Mouse (Mus musculus) E14TG2a.4 (cell line): ENCODE data around the gene Rpf2.

Source experiments
- H3K27me3 ChIP-seq: 2 replicates; pipeline ENCODE4 v1.6.1; 2014; ENCODE audit warnings: low read length, control low read depth; ENCODE audit not compliant: insufficient read depth
- H3K36me3 ChIP-seq: 2 replicates; pipeline ENCODE4 v1.6.1; 2014; ENCODE audit warnings: low read length, control low read depth; ENCODE audit not compliant: insufficient read depth
- H3K4me1 ChIP-seq: replicated peaks from 2 replicates; pipeline ENCODE4 v1.6.1; 2014; ENCODE audit warnings: low read depth, low read length, control low read depth
- H3K4me3 ChIP-seq: replicated peaks from 2 replicates; pipeline ENCODE4 v1.5.1; 2014; ENCODE audit warnings: mild to moderate bottlenecking, low read length
- H3K9me3 ChIP-seq: 2 replicates; pipeline ENCODE4 v1.6.1; 2014; ENCODE audit warnings: low read length, control low read depth
- CTCF ChIP-seq: conservative IDR thresholded peaks from 2 replicates; pipeline ENCODE4 v1.5.1; 2014; ENCODE audit warnings: low read length
- NANOG ChIP-seq: IDR thresholded peaks from 2 replicates; pipeline ENCODE4 v1.6.1; 2014; ENCODE audit warnings: borderline replicate concordance, low read length, mixed read lengths
- POU5F1 ChIP-seq: IDR thresholded peaks from 2 replicates; pipeline ENCODE4 v1.6.1; 2014; ENCODE audit warnings: low read length, borderline replicate concordance

Rpf2 gene

GRCm38 (mm10) chr10:40246374-40247165 lies at the start of gene Rpf2:
TSS of gene Rpf2 (minus strand) at chr10:40247036.
- H3K27me3 ChIP-seq = no peaks in the 10 kb centered on the region
- H3K4me1 ChIP-seq = peaks cover 41% of the 10 kb centered on the region
- peaks cover 81% of the 10 kb centered on the region for H3K36me3 ChIP-seq
- H3K4me3 ChIP-seq = peak within 1 kb of the TSS; percentile 97
- TF ChIP-seq POU5F1 (no peak), NANOG (no peak), CTCF (no peak)
- no peaks in the 10 kb centered on the region for H3K9me3 ChIP-seq

GRCm38 (mm10) chr10:40292640-40293039 lies 45.8 kb upstream of the Rpf2 start:
- Histone ChIP-seq H3K4me1 (peaks cover 55% of the 10 kb centered on the region), H3K36me3 (peaks cover 85% of the 10 kb centered on the region), H3K4me3 (no peak overlapping the region), H3K27me3 (no peaks in the 10 kb centered on the region), H3K9me3 (no peaks in the 10 kb centered on the region)
- TF ChIP-seq POU5F1 (no peak), CTCF (no peak), NANOG (no peak)

- TF ChIP-seq POU5F1 = no peak
- TF ChIP-seq NANOG = no peak
- TF ChIP-seq CTCF = no peak
Observed at GRCm38 (mm10) chr10:40286767-40287166, 39.9 kb upstream of the Rpf2 start.

DNA sequence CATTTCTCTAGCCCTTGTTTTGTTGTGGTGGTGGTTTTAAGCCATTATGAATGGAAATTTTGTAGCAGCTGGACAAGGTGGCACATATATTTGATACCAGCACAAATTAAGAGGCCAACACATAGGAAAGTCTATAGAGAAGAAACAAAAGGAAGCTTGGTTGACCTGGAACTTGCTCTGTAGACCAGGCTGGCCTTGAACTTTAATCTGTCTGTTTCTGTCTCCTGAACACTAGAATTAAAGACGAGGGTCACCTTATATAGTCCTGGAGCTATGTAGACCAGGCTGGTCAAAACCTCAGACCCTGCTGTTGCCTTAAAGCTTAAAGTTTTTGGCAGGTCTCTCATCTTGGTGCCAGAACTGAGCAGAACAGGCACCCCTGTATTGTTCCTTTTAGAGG lies 38.7 kb upstream of the Rpf2 start:
- no peak overlapping the region for H3K4me3 ChIP-seq
- no peak for TF ChIP-seq POU5F1
- TF ChIP-seq CTCF = no peak
- no peak for TF ChIP-seq NANOG
- H3K27me3 ChIP-seq = no peaks in the 10 kb centered on the region

More at GRCm38 (mm10) chr10:40286767-40287166, 39.9 kb upstream of the Rpf2 start:
- H3K9me3 ChIP-seq = no peaks in the 10 kb centered on the region
- H3K4me3 ChIP-seq = no peak overlapping the region
- peaks cover 26% of the 10 kb centered on the region for H3K4me1 ChIP-seq
- no peaks in the 10 kb centered on the region for H3K27me3 ChIP-seq
- peaks cover 49% of the 10 kb centered on the region for H3K36me3 ChIP-seq

GRCm38 (mm10) chr10:40284997-40285396 lies 38.2 kb upstream of the Rpf2 start:
- H3K4me1 ChIP-seq = peaks cover 26% of the 10 kb centered on the region
- peaks cover 31% of the 10 kb centered on the region for H3K36me3 ChIP-seq
- H3K27me3 ChIP-seq = no peaks in the 10 kb centered on the region
- no peaks in the 10 kb centered on the region for H3K9me3 ChIP-seq
- TF ChIP-seq CTCF (no peak), NANOG (no peak), POU5F1 (no peak)
- no peak overlapping the region for H3K4me3 ChIP-seq

More for the DNA sequence above, 38.7 kb upstream of the Rpf2 start:
- H3K4me1 ChIP-seq = peaks cover 26% of the 10 kb centered on the region
- H3K9me3 ChIP-seq = no peaks in the 10 kb centered on the region
- H3K36me3 ChIP-seq = peaks cover 37% of the 10 kb centered on the region

- Histone ChIP-seq H3K9me3 (no peaks in the 10 kb centered on the region), H3K27me3 (no peaks in the 10 kb centered on the region), H3K4me1 (peaks cover 26% of the 10 kb centered on the region), H3K36me3 (peaks cover 24% of the 10 kb centered on the region), H3K4me3 (no peak overlapping the region)
- TF ChIP-seq NANOG (no peak), POU5F1 (no peak), CTCF (no peak)
Observed at GRCm38 (mm10) chr10:40284179-40284831, 37.5 kb upstream of the Rpf2 start.

- TF ChIP-seq NANOG (no peak), CTCF (no peak), POU5F1 (no peak)
Observed at GRCm38 (mm10) chr10:40283636-40284035, 36.8 kb upstream of the Rpf2 start.

DNA sequence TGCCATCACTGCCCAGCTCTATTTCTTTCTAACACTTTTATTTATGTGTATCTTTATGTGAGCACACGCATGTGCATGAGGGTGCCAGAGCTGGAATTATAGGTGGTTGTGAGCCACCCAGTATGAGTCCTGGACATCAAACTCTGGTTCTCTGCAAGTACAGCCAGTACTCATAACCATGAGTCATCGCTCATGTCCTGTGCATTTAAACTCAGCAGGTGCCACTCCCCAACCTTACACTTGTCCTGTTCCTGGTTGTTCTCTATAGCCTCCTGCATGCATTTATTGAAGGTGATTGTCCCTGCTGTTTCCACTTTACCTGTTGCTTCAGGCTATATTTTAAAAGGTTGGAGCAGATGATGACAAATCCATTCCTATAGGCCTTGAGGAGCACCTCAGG lies 34.7 kb upstream of the Rpf2 start:
- Histone ChIP-seq H3K9me3 (no peaks in the 10 kb centered on the region), H3K36me3 (peaks cover 12% of the 10 kb centered on the region), H3K27me3 (no peaks in the 10 kb centered on the region), H3K4me3 (no peak overlapping the region), H3K4me1 (peaks cover 26% of the 10 kb centered on the region)
- no peak for TF ChIP-seq POU5F1
- TF ChIP-seq CTCF = no peak
- TF ChIP-seq NANOG = no peak

More at GRCm38 (mm10) chr10:40283636-40284035, 36.8 kb upstream of the Rpf2 start:
- Histone ChIP-seq H3K4me1 (peaks cover 26% of the 10 kb centered on the region), H3K9me3 (no peaks in the 10 kb centered on the region), H3K4me3 (no peak overlapping the region), H3K36me3 (peaks cover 23% of the 10 kb centered on the region), H3K27me3 (no peaks in the 10 kb centered on the region)
